Mouse (Mus musculus): ENCODE results near the gene Ydjc.

Ydjc gene

DNA sequence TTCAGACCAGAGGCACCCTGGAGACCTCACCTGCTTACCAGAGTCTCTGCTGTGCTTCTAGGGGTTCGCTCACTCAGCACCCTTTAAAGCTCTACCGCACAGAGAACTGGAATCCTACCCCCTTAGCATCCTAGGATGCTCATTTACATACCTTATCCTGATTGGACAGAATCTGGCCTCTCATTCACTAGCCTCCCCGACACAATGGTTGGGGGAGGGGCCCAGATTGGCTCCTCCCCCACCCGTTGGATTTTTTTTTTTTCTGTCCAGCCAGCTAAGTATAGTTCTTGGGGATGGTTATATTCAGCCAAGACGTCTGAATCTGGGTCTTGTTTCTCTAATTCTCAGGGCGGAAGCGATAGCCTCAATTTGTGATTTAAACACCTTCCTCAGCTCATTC lies at the start of gene Ydjc:
Gene Ydjc, plus strand, starts transcription at position 283 of the 400 bp plus-strand sequence.
- peak; percentile 72 for DNase-seq

DNA sequence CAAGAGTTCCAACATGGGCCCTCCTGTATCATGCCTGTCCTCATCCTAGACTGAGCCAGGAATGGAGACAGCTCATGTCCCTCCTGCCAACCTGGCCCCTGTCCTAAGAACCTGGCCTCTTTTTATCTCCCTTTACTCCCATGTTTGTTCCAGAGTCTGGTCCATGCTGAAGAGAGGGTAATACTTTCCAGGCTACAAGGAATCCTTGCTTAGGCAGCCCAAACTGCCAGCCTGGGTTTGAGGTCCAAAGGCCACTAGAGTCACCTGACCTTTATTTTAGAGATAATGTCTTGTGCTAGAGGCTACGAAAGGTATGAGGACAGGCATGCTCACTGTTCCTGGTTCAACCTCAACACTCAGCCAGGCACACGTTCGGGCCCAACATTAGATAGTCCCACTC lies 47.5 kb upstream of the Ydjc start:
- no peak for DNase-seq

DNA sequence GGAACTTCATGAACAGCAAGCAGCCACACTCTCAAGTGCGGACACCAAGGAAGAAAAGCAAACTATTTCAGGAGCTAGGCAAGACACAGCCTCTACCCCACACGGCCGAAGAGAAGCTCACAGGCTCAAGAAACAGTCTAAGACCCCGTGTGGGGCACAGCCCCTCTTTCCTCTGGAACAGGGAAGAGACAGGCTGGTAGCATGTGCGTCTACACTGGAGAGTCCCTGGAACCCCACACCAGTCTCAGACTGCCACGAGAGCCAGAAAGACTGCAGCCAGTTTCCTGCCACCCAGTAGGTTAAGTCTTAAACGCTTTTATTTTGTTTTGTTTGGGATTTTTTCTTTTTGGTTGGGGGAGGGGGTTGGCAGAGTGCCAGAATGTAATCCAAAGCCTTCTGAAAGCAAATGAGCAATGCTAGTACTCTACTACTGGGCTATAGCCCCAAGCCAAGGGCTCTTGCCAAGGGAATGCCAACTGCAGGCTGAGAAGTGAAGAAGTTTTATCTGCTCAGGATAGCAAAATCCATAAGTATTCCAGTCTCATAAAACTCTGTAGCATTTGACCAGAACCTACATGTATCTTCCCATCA lies 41.7 kb upstream of the Ydjc start:
- no peak for DNase-seq

DNA sequence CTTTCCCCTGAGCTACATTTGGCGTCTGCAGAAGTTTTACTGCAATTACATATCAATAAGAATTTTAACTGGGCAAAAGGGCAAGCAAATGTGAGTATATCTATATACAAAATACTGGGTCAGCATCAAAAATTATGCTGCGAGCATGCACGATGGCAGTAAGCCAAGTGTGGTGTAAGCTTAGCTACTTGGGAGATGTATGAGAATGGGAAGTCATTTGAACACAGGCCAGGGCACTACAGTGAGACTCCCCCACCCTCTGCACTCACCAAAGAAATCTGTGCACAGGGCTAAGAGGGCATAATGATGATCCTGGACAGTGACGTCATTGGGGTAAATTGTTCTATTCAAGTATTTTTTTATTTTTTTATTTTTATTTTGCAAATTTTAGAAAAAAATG lies 39.8 kb upstream of the Ydjc start:
- no peak for DNase-seq

GRCm38 (mm10) chr16:17110771-17111743 lies 33.4 kb upstream of the Ydjc start, which contains the start of gene Ppil2:
Gene Ppil2, minus strand, starts transcription at chr16:17111257.
- peak; percentile 91 for DNase-seq

GRCm38 (mm10) chr16:17117309-17117799 lies 27.1 kb upstream of the Ydjc start:
- DNase-seq = no peak

GRCm38 (mm10) chr16:17121569-17121968 lies 22.9 kb upstream of the Ydjc start:
- DNase-seq = no peak

- peak; percentile 66 for DNase-seq
These were observed 20.1 kb upstream of the Ydjc start for GRCm38 (mm10) chr16:17124119-17124870.

DNA sequence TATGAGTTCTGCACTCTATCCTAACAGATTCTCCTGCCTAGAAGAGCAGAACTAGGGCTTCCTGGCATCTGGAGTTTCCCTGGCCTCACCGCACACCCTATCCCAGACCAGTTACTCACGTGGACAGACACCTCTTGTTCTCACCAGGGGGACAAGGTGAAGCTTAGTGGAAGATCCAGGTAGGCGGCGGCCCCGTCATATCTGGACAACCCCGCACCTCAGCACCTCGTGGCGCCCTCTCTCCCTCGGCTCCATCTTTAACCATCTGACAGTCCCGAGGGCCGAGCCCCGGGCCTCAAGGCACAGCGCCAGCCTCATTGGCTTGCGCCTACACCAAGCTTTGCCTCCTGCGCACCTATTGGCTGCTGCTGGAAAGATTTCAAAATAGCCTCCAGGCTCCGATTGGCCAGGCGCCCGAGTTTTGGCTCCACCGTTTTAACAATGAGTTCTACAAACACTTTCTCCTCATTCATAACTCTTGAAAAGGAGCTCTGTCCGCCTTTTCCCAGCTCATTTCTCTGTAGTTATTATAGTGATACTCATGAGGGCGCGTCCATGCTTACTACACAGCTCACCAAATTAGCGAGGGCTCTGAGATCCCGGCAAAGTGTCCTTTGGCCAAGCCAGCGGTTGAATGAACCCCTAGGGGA lies 19.4 kb upstream of the Ydjc start, which contains the start of gene 2610318N02Rik:
Gene 2610318N02Rik, minus strand, starts transcription at position 297 of the 650 bp plus-strand sequence.
- DNase-seq = peak; percentile 94

GRCm38 (mm10) chr16:17127292-17127691 lies 17.1 kb upstream of the Ydjc start:
- peak; percentile 72 for DNase-seq

GRCm38 (mm10) chr16:17131191-17132088 lies 13.0 kb upstream of the Ydjc start:
- no peak for DNase-seq

- peak; percentile 99 for DNase-seq
These were observed 12.1 kb upstream of the Ydjc start, which contains the start of gene Sdf2l1 for GRCm38 (mm10) chr16:17132089-17132905. Gene Sdf2l1, minus strand, starts transcription at chr16:17132383.

DNA sequence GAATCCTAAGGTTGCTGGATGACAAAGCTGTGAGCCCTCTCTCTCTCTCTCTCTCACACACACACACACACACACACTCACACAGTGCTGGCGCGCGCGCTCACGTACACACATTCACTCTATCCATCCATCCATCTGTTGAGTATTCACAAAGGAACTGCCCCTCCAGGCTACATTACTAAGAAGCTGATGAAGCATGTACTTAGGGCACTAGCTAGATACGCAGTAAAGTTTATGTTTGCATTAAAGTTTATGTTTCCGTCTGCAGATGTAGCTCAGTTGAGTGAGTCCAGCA lies 11.6 kb upstream of the Ydjc start:
- DNase-seq = peak; percentile 48

GRCm38 (mm10) chr16:17137355-17137754 lies 7.1 kb upstream of the Ydjc start:
- no peak for DNase-seq

DNA sequence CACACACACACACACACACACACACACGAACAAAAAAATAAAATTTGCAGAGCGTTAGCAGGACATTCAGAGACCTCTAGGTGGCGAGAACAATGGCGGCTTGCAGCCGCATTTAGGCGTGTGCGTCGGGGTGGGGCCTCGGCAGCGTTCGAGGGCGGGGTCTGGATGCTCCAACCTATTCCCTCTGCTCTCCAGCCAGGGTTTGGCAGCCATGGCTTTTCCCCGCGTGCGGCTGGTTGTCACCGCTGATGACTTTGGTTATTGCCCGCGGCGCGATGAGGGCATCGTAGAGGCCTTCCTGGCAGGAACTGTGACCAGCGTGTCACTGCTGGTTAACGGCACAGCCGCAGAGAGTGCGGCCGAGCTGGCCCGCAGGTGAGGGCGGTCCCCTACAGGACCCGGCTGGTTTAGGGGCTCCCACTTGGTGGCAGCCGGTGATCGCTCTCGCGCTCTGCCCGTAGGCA lies 2.4 kb downstream of the Ydjc start, which contains the start of gene Ccdc116:
Gene Ccdc116, minus strand, starts transcription at position 458 of the 464 bp plus-strand sequence.
- peak; percentile 93 for DNase-seq

- DNase-seq = peak; percentile 51
These were observed 3.0 kb downstream of the Ydjc start for GRCm38 (mm10) chr16:17147391-17147929.

- DNase-seq = peak; percentile 68
These were observed 3.7 kb downstream of the Ydjc start for GRCm38 (mm10) chr16:17148084-17148483.

- DNase-seq = no peak
These were observed 6.3 kb downstream of the Ydjc start for GRCm38 (mm10) chr16:17150520-17151258.

DNA sequence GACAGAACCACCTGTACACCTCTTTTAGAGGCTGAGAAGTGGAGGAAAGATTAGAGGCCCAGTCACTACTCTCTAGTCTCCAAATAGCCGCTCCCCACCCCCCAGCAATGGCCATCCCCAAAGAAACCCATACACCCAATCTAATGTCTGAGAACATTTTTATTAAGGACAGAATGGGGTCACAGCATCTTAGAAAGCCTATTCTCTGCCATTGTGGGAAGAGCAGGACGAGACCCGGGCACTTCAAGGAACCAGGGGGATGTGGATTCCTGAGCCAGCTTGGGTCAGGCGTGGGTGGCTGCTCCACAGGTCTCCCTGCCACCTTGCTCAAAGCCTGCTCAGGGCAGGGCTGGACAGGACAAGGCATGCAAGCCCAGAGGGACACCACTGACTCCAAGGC lies 7.5 kb downstream of the Ydjc start:
- no peak for DNase-seq
